Mouse (Mus musculus) ovary, adult 10 weeks (tissue): ENCODE data around the gene Ankrd61. TPM values are rescaled to one million over a fixed set of nuclear protein-coding genes. Genes with fewer than 3 reads are reported as not detected.

Experiments
- polyA plus RNA-seq: library from polyadenylated mRNA; stranded (reverse); fragments of 350-450 nt; fragmentation: Illumina TruSeq; extraction: RNeasy Lipid Tissue Mini Kit (QIAGEN cat#74804); gene quantifications from one replicate; pipeline ENCODE4 v1.2.3, GENCODE M21; 2014

Gene Ankrd61
- not detected for polyA plus RNA-seq

GRCm38 (mm10) chr5:143897635-143898330 lies at the start of gene Ankrd61:
Gene Ankrd61 (minus strand): TSS chr5:143897685.

GRCm38 (mm10) chr5:143932831-143933230 lies 35.3 kb upstream of the Ankrd61 start, which contains the start of gene Rsph10b:
Gene Rsph10b (plus strand): TSS chr5:143933035.

GRCm38 (mm10) chr5:143927875-143928274 lies 30.4 kb upstream of the Ankrd61 start, which contains the start of gene Gm42421:
Gene Gm42421 (plus strand): TSS chr5:143928175.

GRCm38 (mm10) chr5:143909417-143910400 lies 12.2 kb upstream of the Ankrd61 start, which contains the start of the genes Aimp2 and Pms2:
Gene Aimp2 (minus strand): TSS chr5:143909847.
Gene Pms2 (plus strand): TSS chr5:143909964.

Other genes with a start within 250 kb of the Ankrd61 start
- 25.0 TPM for gene Usp42, start 165.4 kb downstream of the Ankrd61 start, polyA plus RNA-seq
- gene Eif2ak1, start 79.9 kb downstream of the Ankrd61 start, polyA plus RNA-seq: 46.2 TPM
- gene Aimp2, start 12.2 kb upstream of the Ankrd61 start, polyA plus RNA-seq: 7.7 TPM
- gene Pms2, start 12.3 kb upstream of the Ankrd61 start, polyA plus RNA-seq: 21.5 TPM
- 3.0 TPM for gene Gm42421, start 30.5 kb upstream of the Ankrd61 start, polyA plus RNA-seq
- gene Rsph10b, start 35.4 kb upstream of the Ankrd61 start, polyA plus RNA-seq: 2.2 TPM
- 124 TPM for gene Ccz1, start 117.2 kb upstream of the Ankrd61 start, polyA plus RNA-seq
- gene Ocm, start 129.0 kb upstream of the Ankrd61 start, polyA plus RNA-seq: not detected
- 8.6 TPM for gene Lmtk2, start 202.8 kb upstream of the Ankrd61 start, polyA plus RNA-seq